Mouse (Mus musculus) embryonic fibroblast, embryonic 13.5 days (primary cell): ENCODE data around the gene Cd38.

Experiments used
- CTCF ChIP-seq: IDR thresholded peaks from 2 replicates; pipeline ENCODE4 v1.5.1; 2011; ENCODE audit warnings: mild to moderate bottlenecking, control low read depth, low read length, moderate library complexity, borderline replicate concordance; ENCODE audit not compliant: insufficient read depth
- POLR2A ChIP-seq: IDR thresholded peaks from 2 replicates; pipeline ENCODE4 v1.6.1; 2011; ENCODE audit warnings: low read depth, mild to moderate bottlenecking, control low read depth, low read length, moderate library complexity

DNA sequence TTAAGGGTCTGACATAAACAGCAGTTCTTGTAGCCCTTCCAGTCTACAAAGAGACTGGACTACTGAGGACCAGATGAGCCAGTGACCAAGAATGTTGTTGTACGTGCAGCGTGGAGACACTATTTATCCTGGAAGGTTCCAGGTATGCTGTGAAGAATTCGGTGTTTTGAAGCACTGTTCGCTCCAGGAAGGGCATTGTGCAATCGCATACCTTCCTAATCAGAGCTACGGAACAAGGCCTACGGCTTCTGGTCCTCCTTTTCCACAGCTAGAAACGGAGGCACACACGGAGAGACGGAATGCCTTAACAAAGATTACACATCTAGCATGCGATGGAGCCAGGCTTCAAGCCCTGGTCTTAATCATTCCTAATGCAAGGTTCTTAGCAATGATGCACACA lies 47.6 kb upstream of the Cd38 start:
- TF ChIP-seq POLR2A (no peak), CTCF (no peak)
